Mouse (Mus musculus) embryonic facial prominence, embryonic 15.5 days (tissue): Measurements from ENCODE around the gene Gfpt1. TPM values are rescaled to one million over a fixed set of nuclear protein-coding genes. Genes with fewer than 3 reads are reported as not detected.

ENCODE experiments used
- ATAC-seq: fragments of 200-750 bp; cut with Nextera tagmentation; 2 replicates; pipeline ENCODE4 v1.8.0; 2017; ENCODE audit warnings: low read depth, moderate TSS enrichment; ENCODE audit not compliant: insufficient number of reproducible peaks, low FRiP score, low TSS enrichment
- H3K27ac ChIP-seq: fragments of 300-500 bp; sonication (generic); replicated peaks from 2 replicates; pipeline ENCODE4 v1.5.1; 2015; ENCODE audit warnings: mild to moderate bottlenecking, inconsistent platforms
- H3K27me3 ChIP-seq: fragments of 300-500 bp; sonication (generic); 2 replicates; pipeline ENCODE4 v1.6.1; 2015; ENCODE audit warnings: inconsistent platforms
- H3K36me3 ChIP-seq: fragments of 300-500 bp; sonication (generic); 2 replicates; pipeline ENCODE4 v1.6.1; 2015; ENCODE audit warnings: mild to moderate bottlenecking, inconsistent platforms
- H3K4me1 ChIP-seq: fragments of 300-500 bp; sonication (generic); 2 replicates; pipeline ENCODE4 v1.6.1; 2015; ENCODE audit warnings: inconsistent platforms
- H3K4me2 ChIP-seq: fragments of 300-500 bp; sonication (generic); replicated peaks from 2 replicates; pipeline ENCODE4 v1.6.1; 2015; ENCODE audit warnings: mild to moderate bottlenecking, inconsistent platforms
- H3K4me3 ChIP-seq: fragments of 300-500 bp; sonication (generic); replicated peaks from 2 replicates; pipeline ENCODE4 v1.5.1; 2015; ENCODE audit warnings: mild to moderate bottlenecking, inconsistent platforms
- H3K9ac ChIP-seq: fragments of 300-500 bp; sonication (generic); 2 replicates; pipeline ENCODE4 v1.6.1; 2015; ENCODE audit warnings: inconsistent platforms
- H3K9me3 ChIP-seq: fragments of 300-500 bp; sonication (generic); replicated peaks from 2 replicates; pipeline ENCODE4 v1.6.1; 2016; ENCODE audit warnings: inconsistent platforms
- WGBS: fragments of 180-500 bp; shearing (Covaris S2); methylation state at CpG from one replicate; pipeline ENCODE4 v1.1.7; 2015; 5-methylcytosine and 5-hydroxymethylcytosine counted together
- polyA plus RNA-seq: library from polyadenylated mRNA; unstranded; fragments of >200 nt; fragmentation: Nextera tagmentation; extraction: Ambion mirVana; gene quantifications from 2 replicates; pipeline ENCODE4 v1.2.1, GENCODE M21; 2015

The Gfpt1 gene
- polyA plus RNA-seq, 1 experiment from 2014 or later: 20.4 TPM

- 93% methylated on average over 6 of the region's 6 CpGs for WGBS
- Histone ChIP-seq H3K9ac (no peak overlapping the region), H3K27me3 (no peaks in the 10 kb centered on the region), H3K4me1 (0 out of 2 replicates have a peak, but pooled peaks cover 4% of the 10 kb centered on the region), H3K4me3 (no peak overlapping the region), H3K4me2 (no peak overlapping the region), H3K27ac (no peak overlapping the region), H3K36me3 (no peaks in the 10 kb centered on the region), H3K9me3 (no peaks in the 10 kb centered on the region)
- ATAC-seq: no peak
Observed at GRCm38 (mm10) chr6:87120661-87121060, 78.0 kb downstream of the Gfpt1 start.

- Histone ChIP-seq H3K36me3 (no peaks in the 10 kb centered on the region), H3K4me1 (peaks cover 4% of the 10 kb centered on the region), H3K27ac (no peak overlapping the region), H3K9ac (no peak overlapping the region), H3K27me3 (no peaks in the 10 kb centered on the region), H3K4me3 (no peak overlapping the region), H3K9me3 (no peaks in the 10 kb centered on the region), H3K4me2 (no peak overlapping the region)
- no peak for ATAC-seq
- WGBS: 69% methylated on average over 7 of the region's 7 CpGs
Observed at GRCm38 (mm10) chr6:87121961-87122360, 79.3 kb downstream of the Gfpt1 start.

DNA sequence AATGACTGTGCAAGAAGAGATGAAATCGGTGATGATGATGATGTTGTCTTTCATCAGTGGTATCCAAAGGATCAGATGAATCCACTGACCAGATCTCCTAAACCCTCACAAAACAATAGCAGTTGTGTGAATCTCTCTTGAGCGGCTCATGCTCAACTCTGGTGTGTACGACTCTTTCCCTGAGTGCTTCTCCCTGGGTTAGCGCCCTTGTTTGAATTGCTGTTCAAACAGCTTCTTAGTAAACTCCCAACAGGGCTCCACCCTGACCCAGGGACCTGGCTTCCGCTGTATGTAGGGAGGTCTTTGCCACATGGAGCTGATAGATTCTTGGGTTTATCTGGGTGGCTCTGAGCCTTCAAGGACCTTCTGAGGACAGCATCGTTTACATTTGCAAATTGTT, 80.8 kb downstream of the Gfpt1 start:
- Histone ChIP-seq H3K27ac (no peak overlapping the region), H3K27me3 (no peaks in the 10 kb centered on the region), H3K4me2 (no peak overlapping the region), H3K4me1 (peaks cover 10% of the 10 kb centered on the region), H3K9me3 (no peaks in the 10 kb centered on the region), H3K9ac (no peak overlapping the region), H3K4me3 (no peak overlapping the region), H3K36me3 (no peaks in the 10 kb centered on the region)
- WGBS: 90% methylated on average over 6 of the region's 6 CpGs
- no peak for ATAC-seq

GRCm38 (mm10) chr6:87123973-87124372, 81.3 kb downstream of the Gfpt1 start:
- WGBS: 78% methylated on average over 4 of the region's 4 CpGs

DNA sequence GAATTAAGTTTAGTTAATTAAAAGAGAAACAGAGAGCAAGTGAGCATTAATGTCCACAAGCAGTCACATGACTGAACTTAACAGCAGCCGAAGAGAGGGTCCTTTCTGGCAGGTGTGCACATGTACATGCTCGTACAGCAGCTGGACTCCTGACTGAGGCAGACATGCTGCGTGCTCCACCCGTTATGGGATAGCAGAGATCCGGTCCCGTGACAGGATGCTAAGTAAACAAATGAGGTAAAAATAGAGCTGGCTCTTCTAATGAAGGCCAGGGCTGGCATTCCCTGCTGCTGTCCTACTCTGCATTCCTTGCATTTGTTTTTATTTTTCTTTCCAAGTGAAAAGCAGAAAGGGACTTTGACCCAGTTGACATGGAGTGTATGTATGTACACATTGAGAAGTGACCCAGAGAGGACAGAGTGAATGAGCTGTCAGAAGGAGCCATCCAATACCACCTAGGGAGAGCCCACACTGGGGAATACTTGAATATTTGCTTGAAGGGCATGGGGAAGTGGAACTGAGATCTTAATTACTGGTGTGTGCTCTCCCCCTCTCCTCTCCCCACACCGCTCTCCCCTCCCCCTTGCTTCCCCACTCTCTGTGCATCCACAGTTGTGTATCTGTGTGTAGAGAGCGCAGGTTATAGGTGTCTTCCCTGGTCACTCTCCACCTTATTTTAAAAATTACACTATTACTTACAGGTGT, 84.6 kb downstream of the Gfpt1 start:
- Histone ChIP-seq H3K36me3 (no peaks in the 10 kb centered on the region; the same call in 1 of the 2 replicates), H3K4me2 (no peak overlapping the region), H3K27me3 (no peaks in the 10 kb centered on the region), H3K4me1 (peaks cover 17% of the 10 kb centered on the region), H3K27ac (peak overlapping the region; percentile 51; the same call in 1 of the 2 replicates), H3K9ac (no peak overlapping the region), H3K9me3 (no peaks in the 10 kb centered on the region), H3K4me3 (no peak overlapping the region)
- 29% methylated on average over 8 of the region's 8 CpGs for WGBS
- peak; percentile 39; the same call in 1 of the 2 replicates for ATAC-seq

More at GRCm38 (mm10) chr6:87123973-87124372, 81.3 kb downstream of the Gfpt1 start:
- Histone ChIP-seq H3K9ac (no peak overlapping the region), H3K9me3 (no peaks in the 10 kb centered on the region), H3K27ac (no peak overlapping the region), H3K36me3 (no peaks in the 10 kb centered on the region), H3K4me2 (no peak overlapping the region), H3K27me3 (no peaks in the 10 kb centered on the region), H3K4me3 (no peak overlapping the region), H3K4me1 (peaks cover 10% of the 10 kb centered on the region)
- no peak for ATAC-seq

DNA sequence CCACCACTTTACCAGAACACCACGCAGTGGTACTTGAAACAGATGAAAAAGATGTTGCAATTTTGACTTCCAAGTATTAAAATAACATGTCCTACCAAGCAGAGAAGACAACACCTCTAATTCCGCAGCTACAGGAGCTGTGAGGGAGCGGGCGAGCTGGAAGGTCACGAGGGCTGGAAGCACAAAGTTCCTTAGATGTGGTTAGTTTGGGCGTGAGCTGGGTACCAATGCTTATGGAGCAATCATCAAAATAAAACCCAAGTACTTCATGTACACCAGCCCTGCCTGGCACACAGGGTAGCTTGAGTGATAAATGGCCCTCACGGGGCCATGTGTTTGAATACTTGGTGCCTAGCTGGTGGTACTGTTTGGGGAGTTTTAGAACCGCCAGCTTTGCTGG, 87.2 kb downstream of the Gfpt1 start:
- WGBS: 81% methylated on average over 8 of the region's 8 CpGs
- no peaks in the 10 kb centered on the region for H3K9me3 ChIP-seq
- H3K4me1 ChIP-seq: peaks cover 17% of the 10 kb centered on the region
- H3K27ac ChIP-seq: no peak overlapping the region
- no peak overlapping the region for H3K4me3 ChIP-seq
- peaks cover 10% of the 10 kb centered on the region for H3K36me3 ChIP-seq
- no peak for ATAC-seq
- H3K9ac ChIP-seq: no peak overlapping the region
- H3K4me2 ChIP-seq: no peak overlapping the region
- H3K27me3 ChIP-seq: no peaks in the 10 kb centered on the region

DNA sequence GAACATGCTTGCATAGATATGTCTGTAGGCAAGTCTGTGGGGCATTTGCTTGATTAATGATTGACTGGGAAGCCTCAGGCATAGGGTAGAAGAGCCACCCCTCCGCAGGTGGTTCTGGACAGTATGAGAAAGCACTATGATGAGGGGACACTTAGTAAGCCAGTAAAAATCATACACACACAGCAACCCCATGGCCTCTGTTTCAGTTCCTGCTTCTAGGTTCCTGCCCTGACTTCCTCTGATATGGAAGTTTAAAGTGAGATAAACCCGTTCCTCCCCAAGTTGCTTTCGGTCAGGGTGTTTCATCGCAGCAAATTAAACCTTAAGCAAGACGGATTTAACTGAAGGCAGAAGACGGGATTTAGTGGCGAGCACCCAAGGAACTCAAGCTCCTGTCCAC, 88.0 kb downstream of the Gfpt1 start:
- Histone ChIP-seq H3K4me2 (no peak overlapping the region), H3K36me3 (peaks cover 18% of the 10 kb centered on the region), H3K4me1 (peaks cover 17% of the 10 kb centered on the region), H3K27me3 (no peaks in the 10 kb centered on the region), H3K9me3 (no peaks in the 10 kb centered on the region), H3K4me3 (no peak overlapping the region), H3K27ac (no peak overlapping the region), H3K9ac (no peak overlapping the region)
- WGBS: 93% methylated on average over 7 of the region's 7 CpGs
- ATAC-seq: no peak

GRCm38 (mm10) chr6:87131078-87131477, 88.4 kb downstream of the Gfpt1 start:
- H3K27me3 ChIP-seq: no peaks in the 10 kb centered on the region
- no peak overlapping the region for H3K4me2 ChIP-seq
- ATAC-seq: no peak
- WGBS: 65% methylated on average over 1 of the region's 1 CpGs
- no peak overlapping the region for H3K4me3 ChIP-seq
- no peak overlapping the region for H3K9ac ChIP-seq
- no peak overlapping the region for H3K27ac ChIP-seq
- no peaks in the 10 kb centered on the region for H3K9me3 ChIP-seq
- peaks cover 22% of the 10 kb centered on the region for H3K36me3 ChIP-seq
- peaks cover 17% of the 10 kb centered on the region for H3K4me1 ChIP-seq

- no peak overlapping the region for H3K9ac ChIP-seq
- H3K4me3 ChIP-seq: no peak overlapping the region
- WGBS: 91% methylated on average over 3 of the region's 3 CpGs
- H3K4me2 ChIP-seq: no peak overlapping the region
- no peaks in the 10 kb centered on the region for H3K9me3 ChIP-seq
- no peak for ATAC-seq
- H3K4me1 ChIP-seq: 0 out of 2 replicates have a peak, but pooled peaks cover 10% of the 10 kb centered on the region
- H3K27me3 ChIP-seq: no peaks in the 10 kb centered on the region
- H3K27ac ChIP-seq: no peak overlapping the region
- H3K36me3 ChIP-seq: peaks cover 39% of the 10 kb centered on the region
Observed at GRCm38 (mm10) chr6:87133520-87133919, 90.9 kb downstream of the Gfpt1 start.

DNA sequence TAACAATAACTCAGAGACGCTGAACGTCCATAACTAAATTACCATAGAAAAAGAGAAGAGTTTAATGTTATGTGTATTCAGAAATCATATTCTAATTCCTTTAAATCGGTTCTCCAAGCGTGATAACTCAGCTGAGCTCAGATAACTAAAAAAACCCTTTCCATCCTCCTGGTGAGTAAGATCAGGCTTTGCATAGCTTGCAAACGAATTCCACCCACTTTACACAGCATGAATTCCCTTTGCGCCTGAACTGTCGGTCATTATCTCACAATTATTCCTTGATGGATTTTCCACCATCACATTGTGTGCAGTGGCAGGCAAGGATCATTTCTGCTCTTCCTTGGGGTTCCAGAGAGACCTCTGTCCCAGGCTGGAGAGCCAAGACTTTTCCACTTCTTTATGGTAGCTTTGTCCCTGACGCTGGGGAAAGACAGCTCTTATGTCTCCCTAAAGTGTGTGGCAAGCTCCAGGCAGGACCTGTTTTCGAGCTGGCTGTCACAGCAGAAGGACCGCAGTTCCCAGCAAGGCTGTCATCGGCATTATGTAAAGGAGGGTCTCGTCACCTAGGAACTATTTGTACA, 91.4 kb downstream of the Gfpt1 start:
- 79% methylated on average over 12 of the region's 12 CpGs for WGBS
- no peak overlapping the region for H3K4me3 ChIP-seq
- H3K9me3 ChIP-seq: no peaks in the 10 kb centered on the region
- no peak overlapping the region for H3K27ac ChIP-seq
- no peak for ATAC-seq
- no peak overlapping the region for H3K4me2 ChIP-seq
- H3K4me1 ChIP-seq: 0 out of 2 replicates have a peak, but pooled peaks cover 10% of the 10 kb centered on the region
- H3K36me3 ChIP-seq: peaks cover 39% of the 10 kb centered on the region
- no peak overlapping the region for H3K9ac ChIP-seq
- no peaks in the 10 kb centered on the region for H3K27me3 ChIP-seq

DNA sequence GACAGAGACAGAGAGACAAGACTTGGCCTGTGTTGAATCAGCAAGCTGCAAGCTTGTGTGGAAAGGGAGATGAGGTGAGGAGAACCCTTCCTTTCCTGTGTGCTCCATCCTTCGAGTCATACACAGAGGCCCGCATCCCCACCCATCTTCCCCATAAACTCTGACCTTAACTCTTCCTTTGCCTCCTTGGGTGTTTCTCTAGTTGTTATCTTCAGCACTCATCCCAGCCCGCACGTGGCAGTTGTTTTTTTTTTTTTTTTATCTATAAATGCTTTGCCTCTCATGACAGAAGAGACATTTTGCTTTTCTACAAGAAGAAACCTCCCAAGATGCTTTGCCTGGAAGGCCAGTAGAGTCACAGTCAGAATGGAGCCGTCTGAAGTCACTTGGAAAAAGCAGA, 95.8 kb downstream of the Gfpt1 start:
- Histone ChIP-seq H3K27ac (no peak overlapping the region), H3K4me3 (no peak overlapping the region), H3K9me3 (no peaks in the 10 kb centered on the region), H3K27me3 (no peaks in the 10 kb centered on the region), H3K36me3 (peaks cover 39% of the 10 kb centered on the region), H3K4me1 (peaks cover 30% of the 10 kb centered on the region), H3K9ac (no peak overlapping the region), H3K4me2 (no peak overlapping the region)
- ATAC-seq: no peak
- 86% methylated on average over 5 of the region's 5 CpGs for WGBS
